ENCODE assay signal across 19 mouse cellular contexts in genomic region chr2:65550564-65550963, GRCm38 (mm10).
"Had no signal": no experiment of that assay in that cellular context is flagged by ENCODE, and none has a peak within 500 bp of the region (broad histone marks: within the 10 kb centered on the region; RNA-seq: fewer than 3 reads in every experiment).

No protein-coding gene starts in this region.

- H3K4me2 ChIP-seq: intestine, embryonic 15.5 days; limb, embryonic 13.5 days; liver, embryonic 12.5 days; liver, embryonic 15.5 days; lung, embryonic 15.5 days; midbrain, embryonic 13.5 days had no signal

- H3K9me3 ChIP-seq: intestine, embryonic 15.5 days; limb, embryonic 10.5 days; limb, embryonic 13.5 days; liver, embryonic 12.5 days; liver, embryonic 15.5 days; lung, embryonic 15.5 days; midbrain, embryonic 13.5 days had no signal

- H3K36me3 ChIP-seq: intestine, embryonic 15.5 days; limb, embryonic 10.5 days; limb, embryonic 13.5 days; liver, embryonic 12.5 days; liver, embryonic 15.5 days; lung, embryonic 15.5 days had no signal

- DNase-seq: kidney, adult 11 months; kidney, adult 8-10 months; kidney, postnatal 14 days; kidney, postnatal 4 days; liver; lung, adult 18-20 months; lung, postnatal 10 days; lung, postnatal 36 days; retina, postnatal 1 day; thymus, adult 18-20 months; thymus, postnatal 14 days; thymus, postnatal 4 days had no signal

- H3K27me3 ChIP-seq: intestine, embryonic 15.5 days; limb, embryonic 13.5 days; liver, embryonic 12.5 days; liver, embryonic 15.5 days; lung, embryonic 15.5 days; midbrain, embryonic 13.5 days had no signal

- ATAC-seq: intestine, embryonic 15.5 days; liver, embryonic 12.5 days; midbrain, embryonic 13.5 days had no signal

- H3K4me3 ChIP-seq: intestine, embryonic 15.5 days; limb, embryonic 10.5 days; limb, embryonic 13.5 days; liver, embryonic 12.5 days; liver, embryonic 15.5 days; lung, embryonic 15.5 days; midbrain, embryonic 13.5 days had no signal

- H3K27ac ChIP-seq: intestine, embryonic 15.5 days; limb, embryonic 10.5 days; limb, embryonic 13.5 days; liver, embryonic 12.5 days; liver, embryonic 15.5 days; lung, embryonic 15.5 days; midbrain, embryonic 13.5 days had no signal

- H3K4me1 ChIP-seq: intestine, embryonic 15.5 days; liver, embryonic 12.5 days; lung, embryonic 15.5 days had no signal

- H3K9ac ChIP-seq: intestine, embryonic 15.5 days; limb, embryonic 13.5 days; liver, embryonic 12.5 days; liver, embryonic 15.5 days; lung, embryonic 15.5 days; midbrain, embryonic 13.5 days had no signal
